ENCODE assay signal across 33 mouse cellular contexts in genomic region chr2:72226006-72226405, GRCm38 (mm10).
"Had no signal": no experiment of that assay in that cellular context is flagged by ENCODE, and none has a peak within 500 bp of the region (broad histone marks: within the 10 kb centered on the region; RNA-seq: fewer than 3 reads in every experiment).

No protein-coding gene starts in this region.

- ATAC-seq: hindbrain, embryonic 16.5 days; hindbrain, postnatal 0 days; inflammation-experienced regulatory T-cells, adult 6 months; intestine, embryonic 15.5 days; intestine, embryonic 16.5 days; intestine, postnatal 0 days had no signal

- H3K27ac ChIP-seq: heart, embryonic 13.5 days; heart, embryonic 15.5 days; hindbrain, embryonic 10.5 days; hindbrain, embryonic 12.5 days; hindbrain, embryonic 13.5 days; hindbrain, embryonic 14.5 days; hindbrain, embryonic 15.5 days; hindbrain, postnatal 0 days; intestine, embryonic 15.5 days; kidney, embryonic 15.5 days; kidney, postnatal 0 days; layer of hippocampus, adult 2 months; left cerebral cortex, adult 2 months had no signal

- H3K9ac ChIP-seq: heart, embryonic 12.5 days; heart, embryonic 13.5 days; heart, embryonic 15.5 days; hindbrain, embryonic 12.5 days; hindbrain, embryonic 13.5 days; hindbrain, embryonic 14.5 days; hindbrain, embryonic 15.5 days; intestine, embryonic 15.5 days; kidney, embryonic 15.5 days had no signal

- H3K36me3 ChIP-seq: heart, embryonic 12.5 days; heart, embryonic 13.5 days; heart, embryonic 15.5 days; hindbrain, embryonic 10.5 days; hindbrain, embryonic 12.5 days; hindbrain, embryonic 13.5 days; hindbrain, embryonic 15.5 days; intestine, embryonic 15.5 days; kidney, embryonic 15.5 days had no signal

- H3K9me3 ChIP-seq: heart, embryonic 12.5 days; heart, embryonic 13.5 days; heart, embryonic 15.5 days; hindbrain, embryonic 10.5 days; hindbrain, embryonic 12.5 days; hindbrain, embryonic 13.5 days; hindbrain, embryonic 15.5 days; intestine, embryonic 15.5 days; kidney, embryonic 15.5 days had no signal

- H3K27me3 ChIP-seq: heart, embryonic 12.5 days; heart, embryonic 13.5 days; heart, embryonic 15.5 days; hindbrain, embryonic 12.5 days; hindbrain, embryonic 15.5 days; kidney, embryonic 15.5 days had no signal

- H3K4me3 ChIP-seq: heart, embryonic 12.5 days; heart, embryonic 13.5 days; heart, embryonic 15.5 days; hindbrain, embryonic 10.5 days; hindbrain, embryonic 12.5 days; hindbrain, embryonic 13.5 days; hindbrain, embryonic 15.5 days; intestine, embryonic 15.5 days; kidney, embryonic 15.5 days; layer of hippocampus, adult 2 months; left cerebral cortex, adult 2 months had no signal

- H3K4me2 ChIP-seq: heart, embryonic 12.5 days; heart, embryonic 13.5 days; heart, embryonic 15.5 days; hindbrain, embryonic 12.5 days; hindbrain, embryonic 13.5 days; hindbrain, embryonic 14.5 days; hindbrain, embryonic 15.5 days; intestine, embryonic 15.5 days; kidney, embryonic 15.5 days had no signal

- DNase-seq: heart, postnatal 10 days; heart, postnatal 14 days; heart, postnatal 36 days; heart, postnatal 4 days; kidney, adult 11 months; kidney, adult 2 months; kidney, adult 8-10 months; kidney, adult 9 months; kidney, postnatal 10 days; kidney, postnatal 14 days; kidney, postnatal 25 days; kidney, postnatal 36 days; kidney, postnatal 4 days; layer of hippocampus, adult 9-11 months; layer of hippocampus, postnatal 36 days had no signal

- H3K4me1 ChIP-seq: hindbrain, embryonic 12.5 days; hindbrain, embryonic 15.5 days; intestine, embryonic 15.5 days had no signal
